Mouse (Mus musculus) granulocyte monocyte progenitor cell, adult 5-6 weeks (primary cell): ENCODE results near the gene Pbx2. TPM values are rescaled to one million over a fixed set of nuclear protein-coding genes. Genes with fewer than 3 reads are reported as not detected.

Experiments
- ATAC-seq: replicated peaks from 2 replicates; pipeline ENCODE4 v1.8.0; 2016; ENCODE audit warnings: mild to moderate bottlenecking, moderate TSS enrichment, inconsistent platforms; ENCODE audit not compliant: poor library complexity, severe bottlenecking
- total RNA-seq, 2 experiments: library from RNA; stranded (forward) in 1 of 2; stranded (reverse) in 1 of 2; fragments of 200-712, 200-1000 nt in 1 of 2; fragments of >200 nt in 1 of 2; fragmentation: Nextera tagmentation in 1 of 2; gene quantifications; 2 replicates each; pipeline ENCODE4 v1.2.3; 2014 to 2017

Gene Pbx2
- total RNA-seq, 2 experiments from 2014 or later = 21.1 to 34.4 TPM

DNA sequence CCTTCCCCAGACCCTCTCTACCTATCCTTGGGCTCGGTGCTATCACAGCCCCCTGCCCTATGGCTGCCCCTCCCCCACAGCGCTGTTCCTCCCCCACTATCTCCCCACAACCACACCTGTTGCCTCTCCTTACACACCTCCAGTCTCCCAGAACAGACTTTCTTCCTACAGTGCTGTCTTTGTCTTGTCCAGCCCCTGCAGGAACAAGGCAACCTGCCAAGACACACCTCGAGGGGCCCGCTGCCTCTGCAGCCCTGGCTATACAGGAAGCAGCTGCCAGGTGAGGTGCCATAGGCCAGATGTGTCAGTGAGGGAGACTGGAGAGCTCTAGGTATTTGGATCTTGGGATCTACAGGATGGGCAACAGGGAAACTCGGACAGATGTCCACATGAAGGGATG, 14.5 kb upstream of the Pbx2 start:
- ATAC-seq = no peak

DNA sequence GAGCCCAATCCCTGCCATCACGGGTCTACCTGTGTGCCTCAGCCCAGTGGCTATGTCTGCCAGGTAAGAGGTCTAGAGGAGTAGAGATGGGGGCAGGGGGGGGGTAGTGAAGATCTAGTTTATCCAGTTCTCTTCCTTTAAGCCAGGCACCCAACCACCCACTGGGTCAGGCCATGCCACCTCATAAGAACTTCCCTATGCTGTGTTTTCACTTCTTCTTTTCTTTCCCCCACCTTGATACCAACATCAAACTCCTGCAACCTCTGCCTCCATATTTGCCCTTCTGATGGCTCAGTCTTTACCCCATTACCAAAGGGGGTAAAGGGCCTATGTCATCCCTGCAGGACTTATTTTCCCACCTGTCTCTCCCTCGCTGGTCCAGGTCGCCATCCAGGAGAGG, 13.0 kb upstream of the Pbx2 start:
- ATAC-seq = peak; percentile 76

GRCm38 (mm10) chr17:34582528-34582927, 8.5 kb upstream of the Pbx2 start:
- no peak for ATAC-seq

DNA sequence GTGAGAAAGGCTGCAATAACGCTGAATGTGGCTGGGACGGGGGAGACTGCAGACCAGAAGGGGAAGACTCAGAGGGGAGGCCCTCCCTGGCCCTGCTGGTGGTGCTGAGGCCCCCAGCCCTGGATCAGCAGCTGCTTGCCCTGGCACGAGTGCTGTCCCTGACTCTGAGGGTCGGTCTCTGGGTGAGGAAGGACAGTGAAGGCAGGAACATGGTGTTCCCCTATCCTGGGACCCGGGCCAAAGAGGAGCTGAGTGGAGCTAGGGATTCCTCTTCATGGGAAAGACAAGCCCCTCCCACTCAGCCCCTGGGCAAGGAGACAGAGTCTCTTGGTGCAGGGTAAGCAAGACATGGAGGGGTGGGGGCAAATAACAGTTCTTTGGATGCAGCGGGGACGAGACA, 7.7 kb upstream of the Pbx2 start:
- no peak for ATAC-seq

DNA sequence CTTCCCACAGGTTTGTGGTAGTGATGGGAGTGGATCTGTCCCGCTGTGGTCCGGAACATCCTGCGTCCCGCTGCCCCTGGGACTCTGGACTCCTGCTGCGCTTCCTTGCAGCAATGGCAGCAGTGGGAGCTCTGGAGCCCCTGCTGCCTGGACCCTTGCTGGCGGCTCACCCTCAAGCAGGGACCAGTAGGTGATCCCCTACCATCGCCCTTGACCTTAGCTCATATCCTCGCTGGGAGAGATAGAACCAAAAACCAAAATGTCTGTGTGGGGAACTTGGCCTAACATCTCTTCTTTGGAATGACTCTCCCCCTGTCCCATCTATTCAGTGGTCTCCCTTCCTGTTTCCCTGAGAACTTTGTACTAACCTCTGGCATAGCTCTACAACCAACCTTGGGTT, 7.2 kb upstream of the Pbx2 start:
- ATAC-seq = no peak

DNA sequence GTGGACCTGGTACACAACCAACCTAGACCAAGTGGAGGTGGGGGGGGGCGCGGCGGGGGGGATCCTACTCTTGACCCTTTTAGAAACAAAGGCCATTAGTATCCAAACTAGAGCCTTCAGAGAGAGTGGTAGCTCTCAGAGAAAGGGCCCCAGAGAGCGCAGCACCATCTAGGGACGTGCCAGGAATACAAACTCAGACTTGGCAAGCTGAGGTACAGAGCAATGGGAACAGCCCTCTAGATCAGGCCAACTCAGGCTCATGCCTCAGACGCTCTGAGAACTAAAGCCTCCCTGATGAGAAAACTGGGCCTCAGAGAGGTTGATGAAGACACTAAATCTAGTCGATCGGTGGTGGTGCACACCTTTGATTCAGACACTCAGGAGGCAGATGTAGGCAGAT, 5.9 kb upstream of the Pbx2 start:
- ATAC-seq = no peak

GRCm38 (mm10) chr17:34585877-34586771, 4.9 kb upstream of the Pbx2 start:
- no peak for ATAC-seq

- peak; percentile 48 for ATAC-seq
These were observed 4.2 kb upstream of the Pbx2 start for GRCm38 (mm10) chr17:34586796-34587422.

DNA sequence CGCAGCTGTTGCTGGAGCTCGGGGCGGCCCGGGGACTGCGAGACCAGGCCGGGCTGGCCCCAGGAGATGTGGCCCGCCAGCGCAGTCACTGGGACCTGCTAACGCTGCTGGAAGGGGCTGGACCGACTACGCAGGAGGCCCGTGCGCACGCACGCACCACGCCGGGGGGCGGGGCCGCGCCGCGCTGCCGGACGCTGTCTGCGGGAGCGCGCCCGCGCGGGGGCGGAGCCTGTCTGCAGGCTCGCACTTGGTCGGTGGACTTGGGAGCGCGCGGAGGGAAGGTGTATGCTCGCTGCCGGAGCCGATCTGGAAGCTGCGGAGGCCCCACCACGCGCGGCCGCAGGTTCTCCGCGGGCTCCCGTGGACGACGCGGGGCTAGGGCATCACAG, 3.6 kb upstream of the Pbx2 start:
- peak; percentile 50 for ATAC-seq

DNA sequence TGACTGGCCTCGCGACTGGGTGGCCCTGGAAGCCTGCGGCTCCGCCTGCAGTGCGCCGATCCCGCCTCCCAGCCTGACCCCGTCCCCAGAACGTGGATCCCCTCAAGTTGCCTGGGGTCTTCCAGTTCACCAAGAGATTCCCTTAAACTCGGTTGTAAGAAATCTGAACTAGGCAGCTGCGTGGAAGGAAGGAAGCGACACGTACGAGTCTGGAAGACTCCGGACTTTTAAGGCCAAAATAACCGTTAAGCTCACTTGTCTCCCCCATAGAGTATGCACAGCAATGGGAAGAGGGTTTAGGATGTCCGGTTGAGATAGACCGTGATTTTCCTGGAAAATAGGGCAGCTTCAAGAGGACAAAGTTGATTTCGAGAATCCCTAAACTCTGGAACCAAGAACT, 3.3 kb upstream of the Pbx2 start:
- no peak for ATAC-seq

- no peak for ATAC-seq
These were observed 2.3 kb upstream of the Pbx2 start for GRCm38 (mm10) chr17:34588767-34589166.

DNA sequence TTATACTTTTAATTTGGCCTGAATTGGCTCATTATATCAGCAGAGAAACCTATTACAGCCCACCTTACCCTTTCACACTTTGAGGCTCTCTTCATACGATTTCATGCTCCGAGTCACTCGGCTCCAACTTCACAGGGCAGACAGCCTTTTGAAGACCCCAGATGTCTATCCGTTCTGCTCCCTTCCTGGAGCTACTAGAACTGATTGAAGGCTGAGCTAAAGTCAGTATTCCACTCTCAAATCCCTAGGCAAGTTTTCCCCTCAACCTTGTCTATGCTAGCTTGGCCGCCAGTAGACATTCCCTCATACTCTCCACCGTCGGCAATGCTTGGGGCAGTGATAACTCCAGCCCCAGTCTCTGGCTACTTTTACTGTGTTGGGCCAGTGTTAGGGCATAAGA, 1.9 kb upstream of the Pbx2 start:
- no peak for ATAC-seq

DNA sequence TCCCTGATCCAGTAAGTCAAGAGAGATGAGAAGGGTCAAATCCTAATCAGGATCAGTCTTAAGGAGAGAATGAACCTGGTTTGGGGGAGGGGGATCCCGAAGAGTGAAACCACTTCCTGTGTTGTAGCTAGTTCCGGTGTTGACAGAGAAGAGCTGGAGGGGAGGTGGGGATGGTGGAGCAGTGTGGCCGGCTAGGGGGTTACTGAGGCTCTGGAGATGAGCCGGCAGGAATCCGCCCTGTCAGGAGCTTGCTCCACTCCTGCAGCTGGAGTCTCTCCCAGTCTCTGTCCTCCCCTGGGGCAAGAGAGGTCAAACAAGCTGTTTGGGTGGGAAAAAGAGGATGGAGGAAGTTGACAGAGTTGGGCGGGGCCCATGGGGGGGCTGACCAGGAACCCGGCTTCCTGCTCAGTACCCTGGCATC, 1.4 kb upstream of the Pbx2 start, which contains the start of gene Gpsm3:
Gene Gpsm3, plus strand, starts transcription at position 126 of the 421 bp plus-strand sequence.
- ATAC-seq = peak; percentile 31

DNA sequence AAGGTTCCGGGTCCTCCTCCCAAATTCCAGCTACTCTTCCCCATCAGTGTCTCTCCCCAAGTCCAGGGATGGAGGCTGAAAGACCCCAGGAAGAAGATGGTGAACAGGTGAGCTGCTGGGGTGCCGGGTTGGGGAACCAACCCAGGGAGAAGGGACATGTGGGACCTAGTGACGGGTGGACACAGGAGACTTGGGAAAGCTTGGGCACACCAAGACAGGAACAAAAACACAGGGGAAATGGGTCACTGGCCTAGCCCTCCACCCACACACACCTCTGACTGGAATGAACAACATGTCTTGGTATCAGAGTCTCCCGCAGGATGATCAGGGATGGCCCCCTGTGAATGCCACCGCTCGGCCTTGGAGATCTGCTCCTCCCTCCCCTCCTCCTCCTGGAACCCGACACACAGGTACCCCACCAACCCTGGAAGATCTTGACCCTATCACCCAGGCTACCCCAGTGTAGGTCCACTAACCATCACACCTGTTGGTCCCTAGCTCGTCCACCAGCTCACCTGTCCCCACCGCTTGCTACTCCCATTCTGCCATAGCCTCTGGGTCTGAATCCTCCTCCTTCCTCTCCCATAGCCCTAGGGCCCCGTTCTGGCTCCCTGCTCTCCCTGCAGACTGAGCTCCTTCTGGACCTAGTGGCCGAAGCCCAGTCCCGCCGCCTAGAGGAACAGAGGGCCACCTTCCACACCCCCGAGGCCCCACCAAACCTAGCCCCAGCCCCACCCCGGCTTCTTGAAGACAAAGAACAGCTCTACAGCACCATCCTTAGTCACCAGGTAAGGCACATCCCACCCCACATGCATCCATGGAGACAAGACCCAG, 695 bp upstream of the Pbx2 start:
- no peak for ATAC-seq

DNA sequence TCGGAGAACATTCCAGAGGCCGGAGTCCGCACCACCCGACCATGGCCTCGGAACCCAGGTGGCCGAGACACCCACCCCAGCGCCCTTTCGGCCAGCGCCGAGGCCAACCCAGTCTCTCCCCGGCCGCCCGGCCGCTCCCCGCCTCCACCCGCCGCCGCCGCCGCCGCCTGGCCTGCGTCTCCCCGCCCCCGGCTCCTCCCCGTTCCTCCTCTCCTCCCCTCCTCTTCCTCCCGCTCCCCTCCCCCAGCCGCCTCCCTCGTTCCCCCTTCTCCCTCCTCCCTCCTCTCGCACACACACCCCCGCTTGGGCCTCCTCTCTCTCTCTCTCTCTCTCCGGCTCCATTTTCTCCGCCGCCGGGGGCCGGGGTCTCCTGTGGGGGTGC, 919 bp downstream of the Pbx2 start:
- peak; percentile 42 for ATAC-seq

DNA sequence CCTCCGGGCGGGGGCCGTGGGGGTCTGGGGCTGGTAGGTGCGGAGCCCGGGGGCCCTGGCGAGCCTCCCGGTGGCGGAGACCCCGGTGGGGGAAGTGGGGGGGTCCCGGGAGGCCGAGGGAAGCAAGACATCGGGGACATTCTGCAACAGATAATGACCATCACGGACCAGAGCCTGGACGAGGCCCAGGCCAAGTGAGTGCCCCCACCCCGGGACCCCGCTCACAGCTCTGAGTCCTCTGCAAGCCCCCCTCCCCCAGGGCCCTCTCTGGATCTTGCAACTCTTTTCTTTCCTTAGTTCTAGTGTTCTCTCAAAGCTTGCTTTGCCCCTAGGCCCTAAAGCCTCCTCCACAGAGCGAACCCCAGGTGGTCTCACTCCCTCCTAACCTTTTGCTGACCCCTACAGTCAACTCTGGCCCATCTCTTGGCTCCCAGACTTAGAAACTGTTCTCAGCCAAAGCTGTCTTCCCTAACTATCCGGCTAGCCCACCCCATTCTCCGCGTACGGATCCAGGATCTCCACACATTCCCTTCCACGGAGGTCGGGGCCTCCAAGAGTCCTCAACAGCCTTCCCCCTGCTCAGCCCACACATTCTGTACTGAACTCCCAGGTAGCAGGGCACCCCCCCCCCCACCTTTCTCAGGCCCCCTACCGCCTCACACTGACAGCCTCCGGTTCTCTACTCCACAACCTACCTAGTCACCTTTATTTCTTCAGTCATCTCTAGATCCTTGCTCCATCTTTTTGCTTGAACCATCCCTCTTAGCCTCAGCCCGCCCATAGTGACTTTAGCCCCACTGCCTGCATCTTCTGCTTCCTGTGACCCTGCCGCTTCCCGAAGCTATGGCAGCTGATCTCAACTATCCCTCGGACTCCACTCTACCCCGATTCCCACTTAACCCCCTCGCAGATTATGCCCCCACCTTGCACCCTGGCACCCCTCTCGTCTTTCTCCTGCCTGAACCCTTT, 1.8 kb downstream of the Pbx2 start:
- ATAC-seq = 0 out of 2 replicates have a peak, but pooled peaks have one; percentile 4

GRCm38 (mm10) chr17:34593752-34594525, 2.9 kb downstream of the Pbx2 start:
- ATAC-seq = no peak

- ATAC-seq = no peak
These were observed 5.0 kb downstream of the Pbx2 start for GRCm38 (mm10) chr17:34596098-34596497.

DNA sequence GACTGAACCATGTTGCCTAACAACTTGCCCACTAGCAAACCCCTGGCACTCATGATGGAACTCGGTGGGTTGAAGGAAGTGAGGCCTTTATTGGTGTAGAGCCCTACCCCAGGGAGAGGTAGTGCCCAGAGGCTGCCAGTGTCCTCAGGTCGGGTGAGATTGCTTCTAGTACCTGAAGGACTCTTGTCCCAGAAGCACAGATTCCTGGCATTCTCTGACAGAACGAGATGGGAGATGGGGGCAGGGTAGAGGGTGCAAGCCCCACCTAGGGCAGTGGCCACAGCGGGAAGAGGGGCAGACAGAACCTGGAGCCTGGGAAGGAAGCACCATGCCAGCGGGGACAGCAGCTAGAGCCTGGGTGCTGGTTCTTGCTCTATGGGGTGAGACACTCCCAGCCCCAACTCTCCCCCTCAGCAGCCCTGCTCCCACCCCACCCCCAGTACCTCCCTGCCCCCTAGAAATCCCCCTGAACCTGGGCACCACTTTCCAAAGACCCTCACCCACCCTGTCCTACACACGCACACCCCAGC, 6.6 kb downstream of the Pbx2 start, which contains the start of gene Ager:
Gene Ager, plus strand, starts transcription at position 297 of the 530 bp plus-strand sequence.
- ATAC-seq = peak; percentile 65
